Mouse (Mus musculus) ovary, postnatal 36 days (tissue): Measurements from ENCODE around the gene Dnal4.

Experiments
- DNase-seq: peaks from one replicate; pipeline ENCODE4 v3.0.0; 2022; ENCODE audit warnings: low spot score, mixed read lengths

The Dnal4 gene

GRCm38 (mm10) chr15:79763601-79764246 lies 13.9 kb downstream of the Dnal4 start:
- no peak for DNase-seq

- no peak for DNase-seq
Measured at GRCm38 (mm10) chr15:79763001-79763400, 14.6 kb downstream of the Dnal4 start.

- no peak for DNase-seq
Measured at GRCm38 (mm10) chr15:79760956-79761355, 16.7 kb downstream of the Dnal4 start.

- no peak for DNase-seq
Measured at GRCm38 (mm10) chr15:79757118-79757517, 20.5 kb downstream of the Dnal4 start.

- DNase-seq, result no peak
Measured at GRCm38 (mm10) chr15:79755977-79756625, 21.5 kb downstream of the Dnal4 start.

- DNase-seq, result no peak
Measured at GRCm38 (mm10) chr15:79755176-79755575, 22.5 kb downstream of the Dnal4 start.

- no peak for DNase-seq
Measured at GRCm38 (mm10) chr15:79753873-79754272, 23.8 kb downstream of the Dnal4 start.

GRCm38 (mm10) chr15:79753420-79753752 lies 24.3 kb downstream of the Dnal4 start:
- no peak for DNase-seq

- DNase-seq, result peak; percentile 77
Measured at GRCm38 (mm10) chr15:79752742-79753419, 24.8 kb downstream of the Dnal4 start.

- no peak for DNase-seq
Measured at GRCm38 (mm10) chr15:79751772-79752171, 25.9 kb downstream of the Dnal4 start.

- DNase-seq, result no peak
Measured at GRCm38 (mm10) chr15:79750266-79750665, 27.4 kb downstream of the Dnal4 start.

- DNase-seq, result no peak
Measured at GRCm38 (mm10) chr15:79749162-79749561, 28.5 kb downstream of the Dnal4 start.

- DNase-seq, result no peak
Measured at GRCm38 (mm10) chr15:79747998-79748397, 29.7 kb downstream of the Dnal4 start.

GRCm38 (mm10) chr15:79745883-79746282 lies 31.8 kb downstream of the Dnal4 start:
- no peak for DNase-seq

- DNase-seq, result no peak
Measured at GRCm38 (mm10) chr15:79745312-79745711, 32.3 kb downstream of the Dnal4 start.

GRCm38 (mm10) chr15:79744742-79745141 lies 32.9 kb downstream of the Dnal4 start:
- DNase-seq, result no peak

GRCm38 (mm10) chr15:79744001-79744400 lies 33.6 kb downstream of the Dnal4 start:
- DNase-seq, result no peak

- DNase-seq, result no peak
Measured at GRCm38 (mm10) chr15:79742706-79743023, 35.0 kb downstream of the Dnal4 start.

- DNase-seq, result peak; percentile 88
Measured at GRCm38 (mm10) chr15:79741921-79742705, 35.5 kb downstream of the Dnal4 start, which contains the start of gene Sun2. TSS of gene Sun2 (minus strand) at chr15:79742536.

- DNase-seq, result no peak
Measured at GRCm38 (mm10) chr15:79741173-79741858, 36.3 kb downstream of the Dnal4 start.

- DNase-seq, result no peak
Measured at GRCm38 (mm10) chr15:79740739-79741138, 36.9 kb downstream of the Dnal4 start.

- no peak for DNase-seq
Measured at GRCm38 (mm10) chr15:79734311-79734710, 43.3 kb downstream of the Dnal4 start.
